Mouse (Mus musculus): ENCODE measurements at regions not wholly inside any gene's neighbourhood (a gene's known extent, or its start where the extent isn't known, plus 50 kb on each side); places are given as distances from the start of the nearest gene placed in this dataset.

DNA sequence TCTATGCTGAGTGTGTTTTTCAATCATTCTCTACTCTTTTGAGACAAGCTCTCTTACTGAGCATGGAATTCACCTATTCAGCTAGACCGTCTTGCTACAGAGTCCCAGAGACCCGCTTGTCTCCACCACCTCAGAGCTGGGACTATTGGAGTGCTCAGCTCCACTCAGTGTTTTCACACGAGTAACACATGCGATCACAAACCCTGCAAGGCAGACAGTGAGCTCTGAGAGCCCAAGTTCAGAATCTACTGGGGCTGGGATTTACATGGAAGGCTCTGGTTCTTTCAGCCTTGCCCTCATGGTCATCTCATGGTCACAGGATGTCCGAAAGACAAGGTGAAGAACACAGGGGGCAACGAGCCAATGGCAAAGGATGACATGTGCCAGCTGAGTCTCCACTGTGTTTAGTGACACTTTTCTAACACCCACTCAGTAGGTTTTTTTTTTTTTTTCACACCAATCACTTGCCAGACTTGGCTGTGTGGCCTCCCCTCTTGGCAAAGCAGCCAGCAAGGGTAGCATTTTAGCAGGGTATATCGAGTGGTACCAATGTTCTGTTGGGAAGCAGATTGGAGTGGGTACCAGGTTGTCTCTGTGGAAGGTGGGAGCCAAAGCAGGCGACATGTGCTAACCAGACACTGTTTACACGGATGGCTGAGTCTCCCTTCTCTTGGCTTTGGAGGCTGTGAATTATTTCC lies 51.2 kb upstream of the Gtsf1l start:
- 0 out of 2 replicates have a peak, but pooled peaks cover 3% of the 10 kb centered on the region for H3K9me3 ChIP-seq (ENCODE audit: low read length)
- no peaks in the 10 kb centered on the region for H3K36me3 ChIP-seq (ENCODE audit: insufficient read depth, low read length)
- no peak overlapping the region for H3K4me3 ChIP-seq (ENCODE audit: low read depth, low read length)
- peaks cover 10% of the 10 kb centered on the region; the same call in 1 of the 2 replicates for H3K4me1 ChIP-seq (ENCODE audit: insufficient read depth, low read length)
- H3K27me3 ChIP-seq (ENCODE audit: insufficient read depth, low read length): no peaks in the 10 kb centered on the region
- H3K27ac ChIP-seq (ENCODE audit: low read depth, low read length): no peak overlapping the region
- 76% methylated on average over 9 of the region's 9 CpGs for WGBS
- ATAC-seq (ENCODE audit: low FRiP score) (no peak), DNase-seq (ENCODE audit: low spot score) (peak; percentile 66)
- H3K4me2 ChIP-seq (ENCODE audit: low read depth, low read length, poor library complexity, severe bottlenecking): no peak overlapping the region
- H3K9ac ChIP-seq (replicated peaks; ENCODE audit: low read length, poor library complexity, severe bottlenecking): no peak overlapping the region
- no peak for TF ChIP-seq CTCF (IDR thresholded peaks at IDR 0.05)

DNA sequence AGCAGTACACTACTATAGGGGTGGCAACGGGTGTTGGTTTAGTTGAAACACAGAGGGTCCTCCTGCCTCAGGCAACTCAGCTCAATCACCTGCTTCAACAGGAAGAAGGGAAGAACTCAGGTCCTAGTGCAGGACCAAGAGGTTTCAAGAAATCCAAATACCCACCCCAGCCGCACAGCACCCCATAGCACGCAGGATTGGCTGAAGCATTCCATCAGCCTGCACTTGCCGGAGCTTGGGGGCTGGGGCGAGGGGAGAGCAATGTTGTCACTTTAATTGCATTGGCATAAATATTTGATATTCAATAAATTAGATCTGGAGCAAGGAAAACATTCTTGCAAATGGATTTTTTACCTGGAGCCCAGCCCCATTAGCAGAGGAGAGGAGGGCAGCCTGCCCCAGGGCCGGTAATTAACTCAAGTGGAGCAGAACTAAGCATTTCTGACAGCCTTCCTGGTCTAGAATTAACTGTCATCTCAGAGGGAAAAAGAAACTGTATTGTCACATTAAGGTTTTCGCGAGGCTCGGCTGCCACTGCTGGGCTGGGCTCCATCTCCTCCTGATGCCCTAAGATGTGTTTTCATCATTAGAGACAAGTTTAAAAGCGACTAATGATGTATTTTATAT lies 55.2 kb upstream of the Gtsf1l start:
- ATAC-seq (ENCODE audit: low FRiP score) (no peak; the same call in 1 of the 2 replicates), DNase-seq (ENCODE audit: low spot score) (peak; percentile 51)
- no peaks in the 10 kb centered on the region for H3K36me3 ChIP-seq (ENCODE audit: insufficient read depth, low read length)
- 34% methylated on average over 10 of the region's 10 CpGs for WGBS
- peaks cover 12% of the 10 kb centered on the region; the same call in 1 of the 2 replicates for H3K4me1 ChIP-seq (ENCODE audit: insufficient read depth, low read length)
- H3K4me2 ChIP-seq (ENCODE audit: low read depth, low read length, poor library complexity, severe bottlenecking): peak overlapping the region; percentile 26
- H3K27ac ChIP-seq (ENCODE audit: low read depth, low read length): peak overlapping the region; percentile 6
- no peaks in the 10 kb centered on the region for H3K27me3 ChIP-seq (ENCODE audit: insufficient read depth, low read length)
- H3K9me3 ChIP-seq (ENCODE audit: low read length): 0 out of 2 replicates have a peak, but pooled peaks cover 3% of the 10 kb centered on the region
- H3K4me3 ChIP-seq (ENCODE audit: low read depth, low read length): no peak overlapping the region
- no peak overlapping the region for H3K9ac ChIP-seq (replicated peaks; ENCODE audit: low read length, poor library complexity, severe bottlenecking)
- TF ChIP-seq CTCF (IDR thresholded peaks at IDR 0.05): no peak

- TF ChIP-seq CTCF (IDR thresholded peaks at IDR 0.05): no peak
- WGBS: 25% methylated on average over 13 of the region's 13 CpGs
- peak; percentile 28 for DNase-seq (ENCODE audit: low spot score)
- peak overlapping the region; percentile 6 for H3K27ac ChIP-seq (ENCODE audit: low read depth, low read length)
- H3K9me3 ChIP-seq (ENCODE audit: low read length): 0 out of 2 replicates have a peak, but pooled peaks cover 3% of the 10 kb centered on the region
- H3K4me2 ChIP-seq (ENCODE audit: low read depth, low read length, poor library complexity, severe bottlenecking): peak overlapping the region; percentile 26
- peak; percentile 49; the same call in 1 of the 2 replicates for ATAC-seq (ENCODE audit: low FRiP score)
- no peaks in the 10 kb centered on the region for H3K36me3 ChIP-seq (ENCODE audit: insufficient read depth, low read length)
- H3K4me1 ChIP-seq (ENCODE audit: insufficient read depth, low read length): peaks cover 12% of the 10 kb centered on the region; the same call in 1 of the 2 replicates
- H3K4me3 ChIP-seq (ENCODE audit: low read depth, low read length): no peak overlapping the region
- H3K9ac ChIP-seq (replicated peaks; ENCODE audit: low read length, poor library complexity, severe bottlenecking): no peak overlapping the region
- H3K27me3 ChIP-seq (ENCODE audit: insufficient read depth, low read length): no peaks in the 10 kb centered on the region
Measured at GRCm38 (mm10) chr2:163143413-163143812, 55.8 kb upstream of the Gtsf1l start.

GRCm38 (mm10) chr2:163146001-163146400 lies 56.9 kb upstream of the Tox2 start:
- H3K4me2 ChIP-seq (ENCODE audit: low read depth, low read length, poor library complexity, severe bottlenecking): no peak overlapping the region

GRCm38 (mm10) chr2:163146481-163146880 lies 56.4 kb upstream of the Tox2 start:
- peak; percentile 44; the same call in 1 of the 2 replicates for TF ChIP-seq CTCF (IDR thresholded peaks at IDR 0.05)
- H3K9ac ChIP-seq (replicated peaks; ENCODE audit: low read length, poor library complexity, severe bottlenecking): no peak overlapping the region
- H3K36me3 ChIP-seq (ENCODE audit: insufficient read depth, low read length): no peaks in the 10 kb centered on the region
- no peak overlapping the region for H3K27ac ChIP-seq (ENCODE audit: low read depth, low read length)
- DNase-seq (ENCODE audit: low spot score): no peak
- H3K4me2 ChIP-seq (ENCODE audit: low read depth, low read length, poor library complexity, severe bottlenecking): no peak overlapping the region
- no peaks in the 10 kb centered on the region for H3K27me3 ChIP-seq (ENCODE audit: insufficient read depth, low read length)
- peaks cover 12% of the 10 kb centered on the region; the same call in 1 of the 2 replicates for H3K4me1 ChIP-seq (ENCODE audit: insufficient read depth, low read length)
- ATAC-seq (ENCODE audit: low FRiP score): no peak
- 81% methylated on average over 4 of the region's 4 CpGs for WGBS
- no peaks in the 10 kb centered on the region for H3K9me3 ChIP-seq (ENCODE audit: low read length)
- no peak overlapping the region for H3K4me3 ChIP-seq (ENCODE audit: low read depth, low read length)

More at GRCm38 (mm10) chr2:163146001-163146400, 56.9 kb upstream of the Tox2 start:
- Histone ChIP-seq H3K27ac (ENCODE audit: low read depth, low read length) (no peak overlapping the region), H3K9ac (replicated peaks; ENCODE audit: low read length, poor library complexity, severe bottlenecking) (no peak overlapping the region), H3K36me3 (ENCODE audit: insufficient read depth, low read length) (no peaks in the 10 kb centered on the region), H3K27me3 (ENCODE audit: insufficient read depth, low read length) (no peaks in the 10 kb centered on the region), H3K4me1 (ENCODE audit: insufficient read depth, low read length) (peaks cover 12% of the 10 kb centered on the region; the same call in 1 of the 2 replicates), H3K4me3 (ENCODE audit: low read depth, low read length) (no peak overlapping the region), H3K9me3 (ENCODE audit: low read length) (no peaks in the 10 kb centered on the region)
- DNase-seq (ENCODE audit: low spot score) (no peak), ATAC-seq (ENCODE audit: low FRiP score) (no peak)
- no peak for TF ChIP-seq CTCF (IDR thresholded peaks at IDR 0.05)
- WGBS: 83% methylated on average over 8 of the region's 8 CpGs

DNA sequence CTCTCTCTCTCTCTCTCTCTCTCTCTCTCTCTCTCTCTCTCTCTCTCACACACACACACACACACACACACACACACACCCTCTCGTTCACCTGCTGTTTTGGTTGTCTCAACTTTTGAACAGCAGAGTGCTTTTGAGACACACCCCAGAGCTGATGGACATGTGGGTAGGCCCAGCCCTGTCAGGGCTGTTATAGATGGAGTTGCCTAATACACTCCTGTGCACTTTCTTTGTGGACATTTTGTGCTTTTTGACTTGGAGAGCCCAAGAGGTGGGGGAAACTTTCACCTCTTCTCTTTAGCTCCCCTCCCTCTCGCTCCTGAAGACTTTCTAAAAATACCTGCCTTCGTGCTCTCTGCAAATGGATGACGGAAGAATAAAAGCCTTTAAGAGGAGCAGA lies 55.5 kb upstream of the Tox2 start:
- no peak for ATAC-seq (ENCODE audit: low FRiP score)
- H3K4me1 ChIP-seq (ENCODE audit: insufficient read depth, low read length): peaks cover 15% of the 10 kb centered on the region; the same call in 1 of the 2 replicates
- H3K9ac ChIP-seq (replicated peaks; ENCODE audit: low read length, poor library complexity, severe bottlenecking): 0 out of 2 replicates have a peak overlapping the region, but pooled peaks have one; percentile 4
- H3K27ac ChIP-seq (ENCODE audit: low read depth, low read length): no peak overlapping the region
- DNase-seq (ENCODE audit: low spot score): no peak
- H3K36me3 ChIP-seq (ENCODE audit: insufficient read depth, low read length): no peaks in the 10 kb centered on the region
- no peak overlapping the region for H3K4me2 ChIP-seq (ENCODE audit: low read depth, low read length, poor library complexity, severe bottlenecking)
- H3K4me3 ChIP-seq (ENCODE audit: low read depth, low read length): no peak overlapping the region
- no peak for TF ChIP-seq CTCF (IDR thresholded peaks at IDR 0.05)
- no peaks in the 10 kb centered on the region for H3K9me3 ChIP-seq (ENCODE audit: low read length)
- 61% methylated on average over 4 of the region's 4 CpGs for WGBS
- no peaks in the 10 kb centered on the region for H3K27me3 ChIP-seq (ENCODE audit: insufficient read depth, low read length)

Measured in midbrain, postnatal 0 days (tissue).